Mouse (Mus musculus): Measurements from ENCODE around the gene Itgb4. TPM values are rescaled to one million over a fixed set of nuclear protein-coding genes. Genes with fewer than 3 reads are reported as not detected.

Itgb4 gene
- polyA plus RNA-seq, 1 experiment: 5.6 TPM

DNA sequence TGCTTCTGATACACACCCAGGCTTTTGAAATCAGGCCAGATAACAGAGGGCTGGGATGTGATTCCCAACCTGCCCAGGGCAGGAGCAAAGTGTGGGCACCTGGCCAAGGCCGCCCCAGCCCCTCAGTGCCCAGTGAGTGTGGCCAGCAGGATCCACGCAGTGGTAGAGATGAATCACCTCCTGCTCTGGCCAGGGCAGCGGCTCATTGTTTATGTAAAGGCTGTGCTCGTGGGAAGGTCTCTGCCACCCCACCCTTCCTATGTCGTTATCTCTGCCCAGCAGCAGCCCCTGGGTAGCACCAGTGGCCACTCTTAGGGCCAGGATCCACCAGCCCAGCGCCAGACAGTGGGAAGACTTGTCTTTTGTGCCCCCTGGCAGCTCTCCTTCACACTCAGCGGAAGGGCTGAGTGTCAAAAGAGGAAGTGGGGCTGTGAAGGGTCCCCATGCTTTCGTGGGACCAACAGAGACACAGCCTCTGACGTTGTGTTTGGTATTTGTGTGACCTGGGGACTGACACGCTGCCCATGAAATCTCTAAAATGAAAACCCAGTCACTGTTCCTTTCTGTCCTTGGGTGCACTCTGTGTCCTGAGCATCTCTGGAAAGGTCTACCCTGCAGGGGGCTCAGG is 9.4 kb upstream of the Itgb4 start:
- TF ChIP-seq GATA1 (IDR thresholded peaks at IDR 0.05; ENCODE audit: borderline replicate concordance, low read length): no peak
- no peak for TF ChIP-seq FLI1 (IDR thresholded peaks at IDR 0.05; ENCODE audit: low read length)
- peaks cover 3% of the 10 kb centered on the region for H3K27me3 ChIP-seq (replicated peaks)
- H3K4me3 ChIP-seq (replicated peaks): peak overlapping the region; percentile 19
- H3K36me3 ChIP-seq (replicated peaks; ENCODE audit: low read length): peaks cover 70% of the 10 kb centered on the region
- no peaks in the 10 kb centered on the region for H3K9me3 ChIP-seq
- H3K4me1 ChIP-seq: peaks cover 66% of the 10 kb centered on the region

DNA sequence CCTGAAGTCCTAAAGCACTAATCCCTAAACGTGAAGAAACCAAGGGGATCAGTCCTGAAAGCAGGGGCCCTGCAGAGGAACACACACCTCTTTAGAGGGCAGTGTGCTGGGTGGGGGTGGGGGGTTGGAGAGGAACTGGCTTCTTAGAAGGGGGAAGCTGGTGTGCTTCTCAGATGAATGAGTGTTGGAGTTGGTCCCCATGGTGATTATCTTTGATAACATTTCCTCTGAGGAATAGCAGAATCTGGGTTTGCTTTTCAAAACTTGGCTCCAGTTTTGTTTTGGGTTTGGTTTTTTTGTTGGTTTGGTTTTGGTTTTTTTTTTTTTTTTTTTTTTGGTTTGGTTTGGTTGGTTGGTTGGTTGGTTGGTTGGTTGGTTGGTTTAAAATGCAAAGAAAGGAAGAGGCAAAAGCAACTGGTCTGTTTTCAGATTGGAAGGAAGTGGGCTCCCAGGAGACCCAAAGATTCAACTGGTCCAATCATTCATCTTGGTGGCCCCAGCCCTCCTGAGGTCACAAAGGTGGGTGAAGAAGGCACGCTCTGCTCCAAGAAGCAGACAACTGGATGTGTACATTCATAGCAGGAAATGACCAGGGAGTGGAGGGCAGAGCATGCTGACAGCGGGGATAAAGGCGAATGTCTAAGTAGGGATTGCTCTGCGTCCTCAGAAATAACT is 5.6 kb upstream of the Itgb4 start:
- no peaks in the 10 kb centered on the region for H3K9me3 ChIP-seq
- H3K27me3 ChIP-seq (replicated peaks): peaks cover 24% of the 10 kb centered on the region
- H3K4me1 ChIP-seq: peaks cover 51% of the 10 kb centered on the region
- peaks cover 33% of the 10 kb centered on the region for H3K36me3 ChIP-seq (replicated peaks; ENCODE audit: low read length)
- no peak for TF ChIP-seq GATA1 (IDR thresholded peaks at IDR 0.05; ENCODE audit: borderline replicate concordance, low read length)
- no peak for TF ChIP-seq FLI1 (IDR thresholded peaks at IDR 0.05; ENCODE audit: low read length)
- peak overlapping the region; percentile 50 for H3K4me3 ChIP-seq (replicated peaks)

DNA sequence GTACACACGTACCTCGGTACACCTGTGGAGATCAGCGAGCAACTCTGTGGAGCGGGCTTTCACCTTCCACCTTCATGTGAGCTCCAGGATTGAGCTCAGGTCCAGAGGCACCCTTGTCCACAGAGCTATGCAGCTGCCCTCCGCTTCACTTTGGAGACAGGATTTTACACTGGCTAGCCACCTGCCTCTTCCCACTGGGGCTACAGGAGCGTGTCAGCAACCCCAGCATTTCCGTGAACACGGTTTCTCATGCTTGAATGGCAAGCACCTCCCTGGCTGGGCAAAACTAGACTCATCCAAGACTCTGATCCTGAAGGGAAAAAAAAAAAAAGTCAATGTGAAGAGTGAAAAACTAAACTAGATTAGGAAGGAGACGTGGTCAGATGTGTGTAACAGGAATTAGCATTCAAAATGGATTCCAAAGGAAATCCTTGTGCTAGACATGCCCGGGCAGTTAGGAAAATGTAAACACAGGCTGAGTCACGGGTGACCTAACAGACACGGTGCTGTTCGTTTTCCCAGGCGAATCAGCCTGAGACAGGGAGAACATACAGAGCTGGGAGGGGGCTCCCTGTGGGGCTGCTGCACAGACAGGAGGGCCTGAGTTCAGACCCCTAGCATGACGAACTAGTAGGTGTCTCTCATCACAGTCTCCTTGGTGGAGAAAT is 4.4 kb upstream of the Itgb4 start:
- Histone ChIP-seq H3K4me3 (replicated peaks) (no peak overlapping the region), H3K4me1 (peaks cover 51% of the 10 kb centered on the region), H3K27me3 (replicated peaks) (peaks cover 36% of the 10 kb centered on the region), H3K9me3 (no peaks in the 10 kb centered on the region), H3K36me3 (replicated peaks; ENCODE audit: low read length) (peaks cover 20% of the 10 kb centered on the region)
- no peak for TF ChIP-seq GATA1 (IDR thresholded peaks at IDR 0.05; ENCODE audit: borderline replicate concordance, low read length)
- no peak for TF ChIP-seq FLI1 (IDR thresholded peaks at IDR 0.05; ENCODE audit: low read length)

DNA sequence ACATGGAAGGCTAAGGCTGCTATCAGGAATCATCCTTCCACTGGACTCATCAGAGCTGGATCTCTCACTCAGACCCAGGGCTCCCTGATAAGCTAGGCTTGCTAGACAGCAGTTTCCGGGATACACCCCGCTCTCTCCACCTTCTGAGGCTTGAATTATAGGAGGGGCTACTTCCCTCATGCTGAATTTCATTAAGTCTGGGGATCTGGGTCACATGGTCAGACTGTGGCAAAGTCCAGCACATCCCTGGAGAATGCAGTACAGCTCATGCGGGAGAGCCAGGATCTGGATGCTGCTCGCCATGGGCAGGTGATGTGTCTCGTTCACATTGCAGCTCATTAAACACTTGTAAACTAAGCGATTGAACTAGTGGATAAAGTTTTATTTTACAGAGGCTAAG is 3.5 kb upstream of the Itgb4 start:
- TF ChIP-seq GATA1 (IDR thresholded peaks at IDR 0.05; ENCODE audit: borderline replicate concordance, low read length) (no peak), FLI1 (IDR thresholded peaks at IDR 0.05; ENCODE audit: low read length) (no peak)
- H3K27me3 ChIP-seq (replicated peaks): peaks cover 45% of the 10 kb centered on the region

DNA sequence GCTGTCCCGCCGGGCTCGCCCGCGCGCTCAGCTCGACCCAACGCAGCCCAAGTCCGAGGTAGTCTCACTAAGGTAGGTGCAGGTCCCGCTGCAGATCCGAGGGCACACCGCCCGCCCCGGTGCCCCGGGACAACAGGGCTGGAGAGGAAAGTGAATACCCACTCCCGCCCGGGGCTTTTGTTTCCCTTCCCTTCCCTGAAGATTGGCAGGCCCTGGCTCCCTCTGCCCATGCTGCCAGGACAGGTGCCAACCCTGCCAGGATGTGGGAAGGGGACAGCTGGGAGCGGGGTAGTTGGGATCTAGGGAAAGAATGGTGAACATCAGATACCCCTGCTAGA is 543 bp downstream of the Itgb4 start:
- TF ChIP-seq GATA1 (IDR thresholded peaks at IDR 0.05; ENCODE audit: borderline replicate concordance, low read length): no peak
- no peak for TF ChIP-seq FLI1 (IDR thresholded peaks at IDR 0.05; ENCODE audit: low read length)
- Histone ChIP-seq H3K4me1 (peaks cover 30% of the 10 kb centered on the region), H3K9me3 (no peaks in the 10 kb centered on the region), H3K36me3 (replicated peaks; ENCODE audit: low read length) (no peaks in the 10 kb centered on the region), H3K4me3 (replicated peaks) (peak overlapping the region; percentile 90), H3K27me3 (replicated peaks) (peaks cover 82% of the 10 kb centered on the region)

More for the DNA sequence above, 3.5 kb upstream of the Itgb4 start:
- no peaks in the 10 kb centered on the region for H3K9me3 ChIP-seq
- no peak overlapping the region for H3K4me3 ChIP-seq (replicated peaks)
- peaks cover 11% of the 10 kb centered on the region for H3K36me3 ChIP-seq (replicated peaks; ENCODE audit: low read length)
- peaks cover 49% of the 10 kb centered on the region for H3K4me1 ChIP-seq

DNA sequence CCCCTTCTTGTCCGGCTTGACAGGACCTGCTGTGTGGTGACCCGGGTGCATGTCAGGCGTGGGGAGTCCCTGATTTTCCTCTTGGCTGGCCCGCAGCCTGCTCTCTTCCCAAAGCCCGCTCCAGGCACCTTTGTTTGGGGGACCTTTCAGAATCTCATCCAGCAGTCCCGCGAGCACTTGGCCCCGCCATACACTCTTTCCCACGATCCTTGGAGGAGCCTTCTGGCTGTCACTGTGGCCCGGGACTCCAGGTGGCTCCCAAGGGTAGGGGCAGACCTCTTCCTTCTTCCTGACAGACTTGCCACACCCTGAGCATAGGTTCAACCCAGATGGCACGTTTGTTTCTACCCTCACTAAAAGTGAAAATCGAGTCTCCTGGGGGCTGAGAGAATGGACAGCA is 1.0 kb downstream of the Itgb4 start:
- H3K9me3 ChIP-seq: no peaks in the 10 kb centered on the region
- H3K27me3 ChIP-seq (replicated peaks): peaks cover 82% of the 10 kb centered on the region
- no peaks in the 10 kb centered on the region for H3K36me3 ChIP-seq (replicated peaks; ENCODE audit: low read length)
- TF ChIP-seq GATA1 (IDR thresholded peaks at IDR 0.05; ENCODE audit: borderline replicate concordance, low read length) (no peak), FLI1 (IDR thresholded peaks at IDR 0.05; ENCODE audit: low read length) (no peak)
- H3K4me1 ChIP-seq: peaks cover 26% of the 10 kb centered on the region
- H3K4me3 ChIP-seq (replicated peaks): no peak overlapping the region

DNA sequence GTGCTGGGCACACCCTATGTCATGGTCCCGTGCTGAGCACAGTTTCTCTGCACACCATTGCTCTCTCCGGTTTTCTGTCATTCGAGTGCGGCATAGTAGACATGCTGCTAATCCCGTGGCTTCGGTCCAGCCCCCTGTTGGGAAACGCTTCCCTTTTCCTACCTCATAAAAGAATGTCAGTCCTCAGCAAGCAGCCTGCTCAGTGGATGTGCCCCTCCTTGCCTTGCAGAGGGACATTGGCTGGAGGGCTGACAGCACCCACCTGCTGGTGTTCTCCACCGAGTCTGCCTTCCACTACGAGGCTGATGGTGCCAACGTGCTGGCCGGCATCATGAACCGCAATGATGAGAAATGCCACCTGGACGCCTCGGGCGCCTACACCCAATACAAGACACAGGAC is 8.0 kb downstream of the Itgb4 start:
- no peak for TF ChIP-seq GATA1 (IDR thresholded peaks at IDR 0.05; ENCODE audit: borderline replicate concordance, low read length)

DNA sequence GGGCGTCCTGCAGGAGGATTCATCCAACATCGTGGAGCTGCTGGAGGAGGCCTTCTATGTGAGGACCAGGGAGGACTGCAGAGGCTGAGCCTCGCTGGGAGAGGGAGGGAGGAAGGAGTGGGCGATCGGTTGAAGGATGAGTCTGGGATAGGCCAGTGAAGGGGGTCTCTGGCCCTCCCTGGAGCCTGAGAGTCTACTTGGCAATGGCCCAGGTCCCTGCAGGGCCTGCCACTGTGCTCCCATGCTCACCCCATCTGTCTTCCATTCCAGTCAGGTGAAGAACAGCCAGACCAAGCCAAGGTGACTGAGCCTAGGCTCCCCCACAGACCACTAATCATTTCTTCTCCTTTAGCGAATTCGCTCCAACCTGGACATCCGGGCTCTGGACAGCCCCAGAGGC is 8.8 kb downstream of the Itgb4 start:
- TF ChIP-seq GATA1 (IDR thresholded peaks at IDR 0.05; ENCODE audit: borderline replicate concordance, low read length): no peak
- TF ChIP-seq FLI1 (IDR thresholded peaks at IDR 0.05; ENCODE audit: low read length): no peak
- Histone ChIP-seq H3K9me3 (peaks cover 7% of the 10 kb centered on the region), H3K4me3 (replicated peaks) (no peak overlapping the region), H3K27me3 (replicated peaks) (peaks cover 81% of the 10 kb centered on the region), H3K36me3 (replicated peaks; ENCODE audit: low read length) (no peaks in the 10 kb centered on the region), H3K4me1 (peaks cover 8% of the 10 kb centered on the region)

More for the DNA sequence above, 8.0 kb downstream of the Itgb4 start:
- peaks cover 84% of the 10 kb centered on the region for H3K27me3 ChIP-seq (replicated peaks)
- H3K4me1 ChIP-seq: peaks cover 8% of the 10 kb centered on the region
- peaks cover 7% of the 10 kb centered on the region for H3K9me3 ChIP-seq
- H3K36me3 ChIP-seq (replicated peaks; ENCODE audit: low read length): no peaks in the 10 kb centered on the region
- no peak overlapping the region for H3K4me3 ChIP-seq (replicated peaks)

DNA sequence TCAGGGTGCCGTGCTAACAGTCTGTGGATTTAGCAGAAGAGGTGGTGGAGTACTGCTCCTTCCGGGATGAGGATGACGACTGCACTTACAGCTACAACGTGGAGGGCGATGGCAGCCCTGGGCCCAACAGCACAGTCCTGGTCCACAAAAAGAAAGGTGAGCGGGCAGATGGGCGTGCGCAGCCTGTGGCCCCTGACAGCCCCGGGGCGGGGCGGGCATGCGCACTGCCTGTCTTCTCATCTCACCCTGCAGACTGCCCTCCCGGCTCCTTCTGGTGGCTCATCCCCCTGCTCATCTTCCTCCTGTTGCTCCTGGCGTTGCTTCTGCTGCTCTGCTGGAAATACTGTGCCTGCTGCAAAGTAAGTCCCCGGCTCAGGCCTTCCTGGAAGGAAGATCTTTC is 15.2 kb downstream of the Itgb4 start:
- peak overlapping the region; percentile 54 for H3K4me3 ChIP-seq (replicated peaks)
- no peak for TF ChIP-seq GATA1 (IDR thresholded peaks at IDR 0.05; ENCODE audit: borderline replicate concordance, low read length)
- TF ChIP-seq FLI1 (IDR thresholded peaks at IDR 0.05; ENCODE audit: low read length): no peak
- peaks cover 88% of the 10 kb centered on the region for H3K27me3 ChIP-seq (replicated peaks)

DNA sequence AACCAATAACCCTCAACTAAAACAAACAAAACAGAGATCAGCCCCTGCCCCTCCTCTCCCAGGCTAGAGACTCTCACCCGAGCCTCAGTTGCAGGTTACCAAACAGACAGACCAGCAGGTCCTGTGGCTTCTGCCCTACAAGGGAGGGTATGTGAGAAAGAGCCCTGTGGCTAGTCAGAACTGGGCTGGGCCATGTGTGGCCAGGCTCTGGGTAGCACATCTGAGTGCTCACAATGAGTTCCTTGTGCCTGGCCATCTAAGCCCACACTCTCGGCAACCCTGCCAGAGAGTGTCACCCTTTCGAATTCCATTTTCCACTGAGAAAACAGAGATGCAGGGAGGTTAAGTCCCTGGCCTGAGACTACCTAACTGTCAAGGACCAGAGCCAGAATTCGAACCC is 17.6 kb downstream of the Itgb4 start:
- TF ChIP-seq GATA1 (IDR thresholded peaks at IDR 0.05; ENCODE audit: borderline replicate concordance, low read length): no peak
- TF ChIP-seq FLI1 (IDR thresholded peaks at IDR 0.05; ENCODE audit: low read length): no peak
- Histone ChIP-seq H3K4me3 (replicated peaks) (no peak overlapping the region), H3K9me3 (no peaks in the 10 kb centered on the region), H3K4me1 (peaks cover 17% of the 10 kb centered on the region; the same call in 1 of the 2 replicates), H3K27me3 (replicated peaks) (peaks cover 72% of the 10 kb centered on the region), H3K36me3 (replicated peaks; ENCODE audit: low read length) (no peaks in the 10 kb centered on the region)

More for the DNA sequence above, 15.2 kb downstream of the Itgb4 start:
- Histone ChIP-seq H3K4me1 (peaks cover 20% of the 10 kb centered on the region), H3K36me3 (replicated peaks; ENCODE audit: low read length) (no peaks in the 10 kb centered on the region), H3K9me3 (no peaks in the 10 kb centered on the region)

Data from megakaryocyte, embryonic 14.5 days (primary cell).